Mouse (Mus musculus): ENCODE measurements at regions not wholly inside any gene's neighbourhood (a gene's known extent, or its start where the extent isn't known, plus 50 kb on each side); places are given as distances from the start of the nearest gene placed in this dataset.
A peak's percentile ranks its signal among the peaks of the same experiment; 100 is the strongest.
"Not testable (repeated sequence)": the region's sequence is repeated elsewhere in the genome, so short reads cannot be mapped to it uniquely, and the experiment has no call there.

GRCm38 (mm10) chr10:14333344-14333743 is 212.1 kb downstream of the Adgrg6 start:
- no peak for ATAC-seq (ENCODE audit: poor library complexity, severe bottlenecking)

GRCm38 (mm10) chr10:14332688-14333117 is 212.8 kb downstream of the Adgrg6 start:
- no peak for ATAC-seq (ENCODE audit: poor library complexity, severe bottlenecking)

GRCm38 (mm10) chr10:14328846-14329245 is 216.6 kb downstream of the Adgrg6 start:
- ATAC-seq (ENCODE audit: poor library complexity, severe bottlenecking): no peak

- ATAC-seq (ENCODE audit: poor library complexity, severe bottlenecking): 0 out of 2 replicates have a peak, but pooled peaks have one; percentile 24
Observed at GRCm38 (mm10) chr10:14326229-14326628, 219.2 kb downstream of the Adgrg6 start.

- ATAC-seq (ENCODE audit: poor library complexity, severe bottlenecking): peak; percentile 79
Observed at GRCm38 (mm10) chr10:14321503-14321902, 224.0 kb downstream of the Adgrg6 start.

GRCm38 (mm10) chr10:14315232-14315631 is 230.2 kb downstream of the Adgrg6 start:
- no peak for ATAC-seq (ENCODE audit: poor library complexity, severe bottlenecking)

- ATAC-seq (ENCODE audit: poor library complexity, severe bottlenecking): peak; percentile 45
Observed at GRCm38 (mm10) chr10:14314607-14315006, 230.9 kb downstream of the Adgrg6 start.

- ATAC-seq (ENCODE audit: poor library complexity, severe bottlenecking): no peak
Observed at GRCm38 (mm10) chr10:14314004-14314581, 231.4 kb downstream of the Adgrg6 start.

GRCm38 (mm10) chr10:14312959-14313358 is 232.5 kb downstream of the Adgrg6 start:
- no peak for ATAC-seq (ENCODE audit: poor library complexity, severe bottlenecking)

- no peak for ATAC-seq (ENCODE audit: poor library complexity, severe bottlenecking)
Observed at GRCm38 (mm10) chr10:14311962-14312361, 233.5 kb downstream of the Adgrg6 start.

GRCm38 (mm10) chr10:14306811-14307210 is 238.6 kb downstream of the Adgrg6 start:
- ATAC-seq (ENCODE audit: poor library complexity, severe bottlenecking): no peak

GRCm38 (mm10) chr10:14303476-14303875 is 242.0 kb downstream of the Adgrg6 start:
- no peak for ATAC-seq (ENCODE audit: poor library complexity, severe bottlenecking)

- no peak for ATAC-seq (ENCODE audit: poor library complexity, severe bottlenecking)
Observed at GRCm38 (mm10) chr10:14296147-14296546, 249.3 kb downstream of the Adgrg6 start.

GRCm38 (mm10) chr10:14292701-14293100 is 252.8 kb downstream of the Adgrg6 start:
- ATAC-seq (ENCODE audit: poor library complexity, severe bottlenecking): not testable (repeated sequence)

GRCm38 (mm10) chr10:14287551-14287950 is 257.9 kb downstream of the Adgrg6 start:
- no peak for ATAC-seq (ENCODE audit: poor library complexity, severe bottlenecking)

- no peak for ATAC-seq (ENCODE audit: poor library complexity, severe bottlenecking)
Observed at GRCm38 (mm10) chr10:14276631-14277030, 268.8 kb downstream of the Adgrg6 start.

- no peak for ATAC-seq (ENCODE audit: poor library complexity, severe bottlenecking)
Observed at GRCm38 (mm10) chr10:14275477-14275876, 270.0 kb downstream of the Adgrg6 start.

GRCm38 (mm10) chr10:14270008-14270407 is 275.5 kb downstream of the Adgrg6 start:
- ATAC-seq (ENCODE audit: poor library complexity, severe bottlenecking): no peak

- no peak for ATAC-seq (ENCODE audit: poor library complexity, severe bottlenecking)
Observed at GRCm38 (mm10) chr10:14267641-14268040, 277.8 kb downstream of the Adgrg6 start.

- ATAC-seq (ENCODE audit: poor library complexity, severe bottlenecking): no peak
Observed at GRCm38 (mm10) chr10:14239670-14240069, 273.8 kb downstream of the Hivep2 start.

GRCm38 (mm10) chr10:14234896-14235604 is 269.2 kb downstream of the Hivep2 start:
- no peak for ATAC-seq (ENCODE audit: poor library complexity, severe bottlenecking)

GRCm38 (mm10) chr10:14234005-14234602 is 268.2 kb downstream of the Hivep2 start:
- no peak for ATAC-seq (ENCODE audit: poor library complexity, severe bottlenecking)

All from megakaryocyte, adult 5-6 weeks (primary cell).